Mouse (Mus musculus) fibroblast of lung, adult 2 months (primary cell): Measurements from ENCODE around the gene Rgcc.

Experiments
- DNase-seq: peaks from one replicate; pipeline ENCODE4 v3.0.0-alpha.2; 2011; ENCODE audit warnings: low read depth

Rgcc gene

GRCm38 (mm10) chr14:79301466-79301875 is at the start of gene Rgcc:
Rgcc (minus strand) TSS chr14:79301645.
- peak; percentile 87 for DNase-seq

- no peak for DNase-seq
Measured at GRCm38 (mm10) chr14:79346384-79346783, 44.9 kb upstream of the Rgcc start.

- DNase-seq, result no peak
Measured at GRCm38 (mm10) chr14:79335613-79336012, 34.2 kb upstream of the Rgcc start.

GRCm38 (mm10) chr14:79331936-79332335 is 30.5 kb upstream of the Rgcc start:
- no peak for DNase-seq

GRCm38 (mm10) chr14:79330944-79331561 is 29.6 kb upstream of the Rgcc start:
- no peak for DNase-seq

GRCm38 (mm10) chr14:79327033-79327432 is 25.6 kb upstream of the Rgcc start:
- no peak for DNase-seq

- no peak for DNase-seq
Measured at GRCm38 (mm10) chr14:79324112-79324840, 22.8 kb upstream of the Rgcc start.

GRCm38 (mm10) chr14:79321881-79322280 is 20.4 kb upstream of the Rgcc start:
- no peak for DNase-seq

- DNase-seq, result no peak
Measured at GRCm38 (mm10) chr14:79321152-79321551, 19.7 kb upstream of the Rgcc start.

GRCm38 (mm10) chr14:79317602-79318001 is 16.2 kb upstream of the Rgcc start:
- DNase-seq, result no peak

- no peak for DNase-seq
Measured at GRCm38 (mm10) chr14:79315877-79316276, 14.4 kb upstream of the Rgcc start.

GRCm38 (mm10) chr14:79314245-79315010 is 13.0 kb upstream of the Rgcc start:
- DNase-seq, result no peak

GRCm38 (mm10) chr14:79313439-79314175 is 12.2 kb upstream of the Rgcc start:
- no peak for DNase-seq

GRCm38 (mm10) chr14:79312719-79313118 is 11.3 kb upstream of the Rgcc start:
- no peak for DNase-seq

GRCm38 (mm10) chr14:79311918-79312454 is 10.5 kb upstream of the Rgcc start:
- DNase-seq, result no peak

GRCm38 (mm10) chr14:79309115-79309514 is 7.7 kb upstream of the Rgcc start:
- no peak for DNase-seq

GRCm38 (mm10) chr14:79308364-79308763 is 6.9 kb upstream of the Rgcc start:
- no peak for DNase-seq

GRCm38 (mm10) chr14:79307908-79308307 is 6.5 kb upstream of the Rgcc start:
- no peak for DNase-seq

- no peak for DNase-seq
Measured at GRCm38 (mm10) chr14:79307138-79307537, 5.7 kb upstream of the Rgcc start.

GRCm38 (mm10) chr14:79304873-79305464 is 3.5 kb upstream of the Rgcc start:
- no peak for DNase-seq

- DNase-seq, result no peak
Measured at GRCm38 (mm10) chr14:79303150-79303549, 1.7 kb upstream of the Rgcc start.
